Mouse (Mus musculus) neural tube, embryonic 11.5 days (tissue): ENCODE data around the gene Ccdc36. TPM values are rescaled to one million over a fixed set of nuclear protein-coding genes. Genes with fewer than 3 reads are reported as not detected.

Experiments used
- ATAC-seq: fragments of 200-750 bp; cut with Nextera tagmentation; 2 replicates; pipeline ENCODE4 v1.8.0; 2017; ENCODE audit warnings: moderate number of reproducible peaks, mild to moderate bottlenecking, moderate TSS enrichment, moderate library complexity; ENCODE audit not compliant: insufficient read depth, low FRiP score, low TSS enrichment
- DNase-seq: peaks from one replicate; pipeline ENCODE4 v3.0.0-alpha.2; 2015; ENCODE audit warnings: low spot score
- H3K27ac ChIP-seq: fragments of 300-500 bp; sonication (generic); 2 replicates; pipeline ENCODE4 v1.5.1; 2014; ENCODE audit warnings: low read depth, mild to moderate bottlenecking, low read length
- H3K27me3 ChIP-seq: fragments of 300-500 bp; sonication (generic); 2 replicates; pipeline ENCODE4 v1.6.1; 2014; ENCODE audit warnings: mild to moderate bottlenecking, low read length, mixed read lengths; ENCODE audit not compliant: control insufficient read depth, insufficient read depth
- H3K36me3 ChIP-seq: fragments of 300-500 bp; sonication (generic); 2 replicates; pipeline ENCODE4 v1.6.1; 2014; ENCODE audit warnings: mild to moderate bottlenecking, low read length, moderate library complexity, mixed read lengths; ENCODE audit not compliant: control insufficient read depth, insufficient read depth
- H3K4me1 ChIP-seq: fragments of 300-500 bp; sonication (generic); 2 replicates; pipeline ENCODE4 v1.6.1; 2014; ENCODE audit warnings: low read length, mixed read lengths; ENCODE audit not compliant: control insufficient read depth, insufficient read depth
- H3K4me2 ChIP-seq: fragments of 300-500 bp; sonication (generic); 2 replicates; pipeline ENCODE4 v1.6.1; 2014; ENCODE audit warnings: low read depth, mild to moderate bottlenecking, moderate library complexity
- H3K4me3 ChIP-seq: fragments of 300-500 bp; sonication (generic); 2 replicates; pipeline ENCODE4 v1.5.1; 2014; ENCODE audit warnings: low read depth, low read length
- H3K9ac ChIP-seq: fragments of 300-500 bp; sonication (generic); 2 replicates; pipeline ENCODE4 v1.6.1; 2014; ENCODE audit warnings: mild to moderate bottlenecking, low read length
- H3K9me3 ChIP-seq: fragments of 300-500 bp; sonication (generic); 2 replicates; pipeline ENCODE4 v1.6.1; 2016; ENCODE audit warnings: low read length; ENCODE audit not compliant: control insufficient read depth
- WGBS: fragments of 180-500 bp; shearing (Covaris S2); extraction: QIAGEN DNeasy Blood & Tissue Kit; methylation state at CpG from one replicate; pipeline ENCODE4 v1.1.7; 2014; 5-methylcytosine and 5-hydroxymethylcytosine counted together
- polyA plus RNA-seq: library from polyadenylated mRNA; unstranded; fragments of >200 nt; fragmentation: Nextera tagmentation; extraction: Ambion mirVana; gene quantifications from 2 replicates; pipeline ENCODE4 v1.2.1, GENCODE M21; 2014

Gene Ccdc36
- polyA plus RNA-seq: 0.62 and 0.77 TPM in 2 replicates

DNA sequence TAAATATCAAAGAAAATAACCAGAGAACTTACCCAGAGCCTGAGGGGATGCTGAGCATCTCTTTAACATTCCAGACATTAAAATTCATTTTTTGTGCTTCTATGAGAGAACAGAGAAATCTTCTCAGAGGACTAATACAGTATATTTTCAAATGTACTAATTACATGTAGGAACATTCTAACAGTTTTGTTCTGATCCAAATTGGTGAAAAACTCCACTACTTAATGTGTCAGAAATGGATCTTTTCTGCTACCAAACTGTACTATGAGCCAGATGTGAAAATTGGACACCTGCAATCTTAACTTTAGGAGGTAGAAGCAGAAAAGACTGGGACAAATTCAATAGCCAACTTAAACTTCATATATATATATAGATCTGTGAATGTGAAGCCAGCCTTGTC, at the start of gene Ccdc36:
Gene Ccdc36, minus strand, starts transcription at position 101 of the 400 bp plus-strand sequence.
- Histone ChIP-seq H3K4me2 (no peak within 1 kb of the TSS), H3K4me1 (0 out of 2 replicates have a peak, but pooled peaks cover 5% of the 10 kb centered on the region), H3K36me3 (no peaks in the 10 kb centered on the region), H3K4me3 (no peak within 1 kb of the TSS), H3K27me3 (no peaks in the 10 kb centered on the region), H3K9me3 (no peaks in the 10 kb centered on the region), H3K27ac (no peak within 1 kb of the TSS), H3K9ac (no peak within 1 kb of the TSS)
- DNase-seq (no peak), ATAC-seq (no peak)

DNA sequence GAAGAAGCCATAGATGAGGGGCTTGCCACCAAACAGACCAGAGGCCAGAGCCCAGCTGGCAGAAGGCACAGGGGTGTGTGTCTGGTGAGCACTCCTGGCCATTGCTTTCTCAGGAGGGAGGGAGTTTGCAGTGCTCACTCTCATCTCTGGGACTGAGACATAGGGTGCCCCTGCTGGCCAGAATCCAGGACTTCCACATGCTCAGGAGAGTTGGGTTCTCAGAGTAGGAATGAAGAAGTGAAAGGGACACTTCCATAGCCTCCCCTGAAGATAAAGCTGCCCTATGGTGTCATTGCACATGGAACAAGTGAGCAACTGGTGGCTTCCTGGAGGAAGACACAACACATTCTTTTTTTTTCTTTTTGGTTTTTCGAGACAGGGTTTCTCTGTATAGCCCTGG, 46.2 kb upstream of the Ccdc36 start:
- WGBS: 69% methylated on average over 1 of the region's 1 CpGs
- Histone ChIP-seq H3K9me3 (no peaks in the 10 kb centered on the region), H3K27ac (no peak overlapping the region), H3K4me3 (no peak overlapping the region), H3K27me3 (no peaks in the 10 kb centered on the region), H3K4me2 (no peak overlapping the region), H3K9ac (no peak overlapping the region), H3K36me3 (no peaks in the 10 kb centered on the region), H3K4me1 (no peaks in the 10 kb centered on the region)
- ATAC-seq (no peak), DNase-seq (no peak)

DNA sequence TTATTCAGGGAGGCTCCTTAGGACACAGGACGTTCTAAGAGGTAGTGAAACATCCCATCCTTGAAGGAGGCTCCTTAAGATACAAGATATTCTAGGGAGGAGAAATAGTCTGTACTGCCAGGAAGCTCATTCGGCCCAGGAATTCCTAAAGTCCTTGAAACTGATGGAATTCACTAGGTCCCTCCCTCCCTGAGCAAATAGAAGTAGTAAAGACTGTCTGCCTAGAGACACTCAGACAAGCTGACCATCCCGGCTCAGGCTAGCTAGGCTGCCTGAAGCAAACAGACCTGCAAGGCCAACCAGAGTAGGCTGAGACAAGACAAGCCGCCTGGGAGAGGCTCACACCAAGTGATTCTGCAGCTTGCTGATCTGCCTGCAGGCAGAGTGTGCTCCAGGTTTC, 41.6 kb upstream of the Ccdc36 start:
- H3K27ac ChIP-seq: no peak overlapping the region
- ATAC-seq: no peak
- H3K4me2 ChIP-seq: no peak overlapping the region
- H3K9me3 ChIP-seq: no peaks in the 10 kb centered on the region
- no peak overlapping the region for H3K4me3 ChIP-seq
- no peaks in the 10 kb centered on the region for H3K4me1 ChIP-seq
- no peak for DNase-seq
- H3K36me3 ChIP-seq: peaks cover 9% of the 10 kb centered on the region
- 85% methylated on average over 4 of the region's 4 CpGs for WGBS
- no peak overlapping the region for H3K9ac ChIP-seq
- H3K27me3 ChIP-seq: no peaks in the 10 kb centered on the region

DNA sequence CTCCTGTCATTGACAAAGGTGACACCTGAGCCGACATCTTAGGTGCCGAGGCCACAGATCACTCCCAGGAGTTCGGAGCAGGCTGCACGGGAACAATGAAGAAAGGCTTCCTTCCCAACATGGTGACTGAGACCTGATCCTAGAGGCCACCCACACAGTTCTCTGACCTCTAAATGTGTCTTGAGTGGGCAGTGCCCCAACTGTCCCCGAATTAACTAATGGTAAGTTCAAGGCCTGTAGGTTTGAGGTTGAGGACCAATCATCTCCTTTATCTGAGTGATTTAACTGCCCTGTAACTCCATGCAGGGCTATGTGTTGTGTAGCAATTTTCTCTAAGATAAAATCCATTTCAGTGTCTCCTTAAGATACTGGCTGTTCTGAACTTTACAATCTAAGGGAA, 41.1 kb upstream of the Ccdc36 start:
- H3K4me1 ChIP-seq: no peaks in the 10 kb centered on the region
- H3K9ac ChIP-seq: no peak overlapping the region
- DNase-seq (no peak), ATAC-seq (no peak)
- H3K4me2 ChIP-seq: no peak overlapping the region
- H3K36me3 ChIP-seq: peaks cover 11% of the 10 kb centered on the region
- no peak overlapping the region for H3K4me3 ChIP-seq
- WGBS: 75% methylated on average over 5 of the region's 5 CpGs
- H3K27ac ChIP-seq: no peak overlapping the region
- H3K9me3 ChIP-seq: no peaks in the 10 kb centered on the region
- H3K27me3 ChIP-seq: no peaks in the 10 kb centered on the region

DNA sequence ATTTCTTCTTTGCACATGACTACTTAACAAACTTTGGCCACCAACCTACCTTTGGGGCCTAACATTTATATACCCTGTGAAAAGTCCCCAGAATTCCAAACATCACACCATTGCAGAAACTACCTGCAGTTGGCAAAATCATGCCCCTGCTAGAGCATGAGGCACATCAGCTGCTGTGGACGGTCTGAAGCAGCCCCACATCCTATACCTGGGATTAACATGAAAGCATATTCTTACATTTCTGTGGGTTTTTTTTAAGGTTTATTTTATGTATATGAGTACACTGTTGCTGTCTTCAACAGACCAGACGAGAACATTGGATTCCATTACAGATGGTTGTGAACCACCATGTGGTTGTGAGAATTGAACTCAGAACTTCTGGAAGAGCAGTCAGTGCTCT, 37.9 kb upstream of the Ccdc36 start:
- Histone ChIP-seq H3K27ac (no peak overlapping the region), H3K27me3 (no peaks in the 10 kb centered on the region), H3K4me2 (no peak overlapping the region), H3K36me3 (peaks cover 19% of the 10 kb centered on the region), H3K9ac (no peak overlapping the region), H3K4me1 (peaks cover 8% of the 10 kb centered on the region), H3K4me3 (no peak overlapping the region), H3K9me3 (no peaks in the 10 kb centered on the region)
- 89% methylated on average over 2 of the region's 2 CpGs for WGBS
- ATAC-seq: no peak
- no peak for DNase-seq

DNA sequence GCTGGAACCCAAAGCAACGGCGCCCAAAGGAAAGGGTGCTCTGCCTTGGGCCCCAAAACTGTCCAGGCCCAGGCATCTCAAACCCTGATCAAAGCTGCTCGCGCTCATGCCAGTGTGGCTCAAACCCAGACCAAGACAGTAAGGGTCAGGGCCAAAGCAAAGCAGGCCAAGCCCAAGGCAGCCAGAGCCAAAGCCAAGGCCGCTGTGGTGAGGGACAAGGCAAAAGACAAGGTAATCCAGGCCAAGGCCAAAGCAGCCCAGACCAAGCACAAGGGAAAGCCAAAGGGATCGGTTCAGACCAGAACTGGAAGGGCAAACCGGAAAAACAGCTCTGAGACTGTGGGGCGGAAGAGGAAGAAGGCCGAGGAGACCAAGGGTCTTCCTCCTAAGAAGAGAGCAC, 35.4 kb upstream of the Ccdc36 start:
- H3K36me3 ChIP-seq: peaks cover 19% of the 10 kb centered on the region
- H3K27me3 ChIP-seq: no peaks in the 10 kb centered on the region
- H3K9me3 ChIP-seq: no peaks in the 10 kb centered on the region
- H3K4me2 ChIP-seq: no peak overlapping the region
- H3K4me1 ChIP-seq: peaks cover 9% of the 10 kb centered on the region
- no peak for ATAC-seq
- DNase-seq: no peak
- H3K9ac ChIP-seq: no peak overlapping the region
- no peak overlapping the region for H3K27ac ChIP-seq
- WGBS: 96% methylated on average over 9 of the region's 9 CpGs
- no peak overlapping the region for H3K4me3 ChIP-seq

DNA sequence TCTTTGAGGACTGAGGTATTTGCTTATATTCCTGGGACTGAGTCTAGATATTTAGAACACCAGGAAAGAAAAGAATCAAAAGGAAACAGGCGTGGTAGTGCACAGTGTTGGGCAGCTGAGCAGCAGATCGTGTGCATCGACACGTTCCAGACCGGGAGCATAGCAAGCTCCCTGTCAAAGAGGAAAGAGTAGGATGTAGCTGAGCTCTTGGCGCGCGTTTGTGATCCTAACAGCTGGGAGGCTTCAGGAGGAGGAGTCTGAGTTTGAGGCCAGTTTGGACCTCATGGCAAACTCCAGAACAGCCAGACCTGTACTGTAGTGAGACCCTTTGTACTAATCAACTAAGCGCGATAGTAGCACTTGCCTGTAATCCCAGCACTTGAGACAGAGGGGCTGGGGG, 33.9 kb upstream of the Ccdc36 start:
- peaks cover 17% of the 10 kb centered on the region for H3K36me3 ChIP-seq
- H3K9ac ChIP-seq: no peak overlapping the region
- peaks cover 9% of the 10 kb centered on the region for H3K4me1 ChIP-seq
- WGBS: 95% methylated on average over 10 of the region's 10 CpGs
- no peaks in the 10 kb centered on the region for H3K9me3 ChIP-seq
- no peak overlapping the region for H3K4me3 ChIP-seq
- no peaks in the 10 kb centered on the region for H3K27me3 ChIP-seq
- no peak for DNase-seq
- ATAC-seq: no peak
- H3K4me2 ChIP-seq: no peak overlapping the region
- H3K27ac ChIP-seq: no peak overlapping the region

DNA sequence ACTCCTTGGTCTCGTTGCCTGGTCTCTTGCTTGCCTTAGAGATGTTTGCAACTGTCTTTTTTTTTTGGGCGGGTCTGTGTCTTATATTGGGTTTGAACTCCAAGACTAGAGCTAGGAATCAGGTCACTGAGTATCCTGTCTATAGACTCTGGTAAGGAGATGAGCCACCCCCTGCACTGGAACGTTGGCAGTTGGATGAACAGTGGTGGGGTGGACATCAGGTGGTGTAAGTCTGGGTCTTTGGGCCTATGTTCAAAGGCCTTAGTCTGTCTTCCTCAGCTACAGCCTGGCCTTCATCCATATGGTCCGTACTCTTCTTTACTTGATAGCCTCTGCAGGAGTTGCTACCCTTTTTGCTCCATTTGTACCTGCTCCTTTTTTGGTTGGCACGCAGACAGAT, 33.4 kb upstream of the Ccdc36 start:
- no peak for DNase-seq
- ATAC-seq: no peak
- Histone ChIP-seq H3K9me3 (no peaks in the 10 kb centered on the region), H3K36me3 (peaks cover 16% of the 10 kb centered on the region), H3K4me3 (peak overlapping the region; percentile 96; the same call in 1 of the 2 replicates), H3K4me1 (peaks cover 9% of the 10 kb centered on the region), H3K9ac (peak overlapping the region; percentile 88; the same call in 1 of the 2 replicates), H3K27me3 (no peaks in the 10 kb centered on the region), H3K27ac (no peak overlapping the region), H3K4me2 (peak overlapping the region; percentile 92)
- WGBS: 90% methylated on average over 5 of the region's 5 CpGs

DNA sequence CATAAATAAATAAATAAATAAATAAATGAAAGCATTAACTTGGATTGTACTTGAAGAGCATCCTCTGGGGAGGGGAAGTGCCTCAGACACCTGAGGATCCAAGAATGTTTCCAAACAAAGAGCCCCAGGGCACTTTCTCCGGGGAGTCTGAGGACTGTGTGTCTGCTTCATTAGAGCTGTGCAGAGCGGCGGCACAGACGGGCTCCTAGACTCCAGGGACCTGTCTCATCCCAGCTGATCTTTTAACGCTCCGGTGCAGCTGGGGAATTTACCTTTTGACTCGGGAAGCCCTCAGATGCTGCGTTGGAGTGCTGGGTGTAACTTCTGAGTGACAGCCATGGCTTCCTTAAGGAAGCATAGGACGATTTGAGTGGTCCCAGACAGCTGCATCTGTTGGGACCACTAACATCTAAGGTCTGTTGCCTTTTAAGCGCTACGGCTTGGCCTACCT, 32.9 kb upstream of the Ccdc36 start, which contains the start of gene Klhdc8b:
Gene Klhdc8b, minus strand, starts transcription at position 401 of the 451 bp plus-strand sequence.
- DNase-seq (no peak), ATAC-seq (peak; percentile 25; the same call in 1 of the 2 replicates)
- Histone ChIP-seq H3K27me3 (no peaks in the 10 kb centered on the region), H3K36me3 (peaks cover 16% of the 10 kb centered on the region), H3K4me2 (peak within 1 kb of the TSS; percentile 92), H3K27ac (peak within 1 kb of the TSS; percentile 70; the same call in 1 of the 2 replicates), H3K4me3 (peak within 1 kb of the TSS; percentile 96), H3K9me3 (no peaks in the 10 kb centered on the region), H3K9ac (peak within 1 kb of the TSS; percentile 88), H3K4me1 (peaks cover 9% of the 10 kb centered on the region)
- WGBS: 34% methylated on average over 11 of the region's 11 CpGs
